Mouse (Mus musculus): ENCODE data around the gene Shroom3.

Gene Shroom3

DNA sequence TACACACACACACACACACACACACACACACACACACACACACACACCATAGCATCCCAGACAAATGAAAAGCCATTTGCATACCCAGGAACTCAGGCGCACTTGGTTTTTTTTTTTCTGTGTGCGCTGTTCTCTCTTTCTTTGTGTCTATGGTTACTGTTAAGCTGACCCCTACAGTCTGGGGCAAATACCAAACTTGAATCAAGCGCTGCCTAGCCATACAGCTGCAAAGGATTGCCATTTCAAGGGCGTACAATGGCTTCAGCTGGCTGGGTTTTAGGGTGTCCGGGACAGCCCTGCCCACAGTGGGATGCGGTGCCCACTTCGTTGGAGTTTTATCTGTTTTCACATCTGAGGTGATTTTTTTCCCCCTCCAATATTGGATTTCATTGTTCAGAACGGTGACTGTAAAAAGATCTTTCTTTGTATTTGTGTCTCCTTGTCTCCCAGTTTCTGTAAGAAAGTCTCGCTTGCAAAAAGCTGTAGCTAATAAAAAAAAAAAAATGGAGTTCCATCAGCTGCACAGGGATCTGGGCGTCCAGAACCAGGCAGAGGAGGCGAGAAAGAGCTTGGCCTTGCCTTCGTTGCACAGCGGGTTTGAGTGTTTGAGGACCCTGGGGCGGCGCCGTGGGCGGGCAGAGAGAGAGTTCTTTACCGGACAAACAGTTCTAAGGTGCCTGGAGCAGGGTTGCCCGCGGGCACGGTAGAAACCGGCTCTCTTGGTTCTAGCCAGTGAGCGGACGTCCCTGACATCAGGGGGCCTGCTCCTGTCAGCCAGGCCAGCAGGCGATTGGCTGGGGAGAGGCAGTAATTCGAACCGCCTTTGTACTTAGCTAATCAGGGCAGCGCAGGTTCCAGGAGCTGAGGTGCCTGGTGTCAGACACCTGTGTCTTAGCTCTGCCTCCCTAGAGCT, 125.5 kb downstream of the Shroom3 start:
- DNase-seq (ENCODE audit: low spot score in 2 of 2): no peak

DNA sequence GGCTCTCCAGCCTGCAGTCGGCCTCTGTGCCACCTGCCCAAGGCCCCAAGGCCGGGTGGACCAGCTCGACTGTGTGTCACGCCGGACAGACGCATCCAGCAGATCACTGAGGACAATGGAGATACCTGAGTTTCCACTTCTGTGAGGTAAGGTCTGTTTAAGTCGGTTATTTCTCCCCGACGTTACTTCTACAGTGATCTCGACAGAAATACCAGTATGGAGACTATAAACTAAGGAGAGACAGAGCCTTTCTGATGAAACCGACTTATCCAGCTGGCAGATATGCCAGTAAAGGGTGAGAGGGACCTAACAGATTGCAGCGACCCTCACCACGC, 126.1 kb downstream of the Shroom3 start:
- DNase-seq (ENCODE audit: low spot score in 2 of 2): no peak

DNA sequence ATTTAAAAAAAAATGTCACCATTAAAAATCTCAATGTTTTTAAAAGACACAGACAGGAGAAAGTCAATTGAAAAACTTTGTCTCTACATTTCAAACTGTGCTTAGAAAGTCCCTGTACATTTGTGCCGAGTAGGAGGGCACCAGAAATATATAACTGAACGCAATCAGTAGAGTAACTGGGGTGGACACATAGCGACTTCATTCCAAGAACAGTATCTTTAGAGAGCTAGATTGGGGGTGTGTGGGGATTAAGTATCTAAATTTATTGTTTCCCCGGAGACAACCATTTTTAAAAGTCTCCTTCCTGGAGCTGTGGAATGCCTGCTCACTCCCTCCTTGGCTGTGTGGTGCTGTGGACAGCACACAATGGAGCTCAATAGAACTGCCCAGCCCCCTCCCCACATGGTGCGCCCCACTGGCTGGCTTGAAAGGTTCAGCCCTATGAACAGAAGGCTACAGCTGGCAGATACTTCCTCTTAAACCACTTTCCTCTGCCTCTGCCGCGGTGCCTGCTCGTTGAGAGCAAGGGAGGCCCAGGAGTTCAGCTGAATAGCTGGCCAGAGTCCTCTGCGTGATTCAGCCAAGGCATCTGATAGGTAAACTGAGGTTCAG, 127.8 kb downstream of the Shroom3 start:
- peak in 1 of 2 experiments; percentile 26 for DNase-seq (ENCODE audit: low spot score in 2 of 2)

DNA sequence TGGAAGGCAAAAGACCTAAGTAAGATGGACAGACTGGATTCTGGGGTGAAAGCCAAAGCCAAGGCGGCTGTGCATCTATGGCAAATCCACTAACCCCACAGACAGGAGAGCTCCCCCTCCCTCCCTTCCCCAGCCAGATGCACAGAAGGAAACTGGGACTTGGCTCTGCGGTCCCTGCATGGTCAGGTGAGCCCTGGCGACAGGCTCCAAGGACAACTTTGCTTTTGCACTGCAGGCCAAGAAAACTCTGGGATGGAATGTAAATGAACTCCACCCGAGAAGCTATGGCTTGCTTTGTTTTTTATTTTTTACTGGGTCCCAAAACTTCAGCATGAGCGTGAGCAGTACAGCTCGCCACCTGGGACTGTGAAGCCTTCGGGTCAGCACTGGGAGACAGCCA, 128.5 kb downstream of the Shroom3 start:
- no peak for DNase-seq (ENCODE audit: low spot score in 2 of 2)

DNA sequence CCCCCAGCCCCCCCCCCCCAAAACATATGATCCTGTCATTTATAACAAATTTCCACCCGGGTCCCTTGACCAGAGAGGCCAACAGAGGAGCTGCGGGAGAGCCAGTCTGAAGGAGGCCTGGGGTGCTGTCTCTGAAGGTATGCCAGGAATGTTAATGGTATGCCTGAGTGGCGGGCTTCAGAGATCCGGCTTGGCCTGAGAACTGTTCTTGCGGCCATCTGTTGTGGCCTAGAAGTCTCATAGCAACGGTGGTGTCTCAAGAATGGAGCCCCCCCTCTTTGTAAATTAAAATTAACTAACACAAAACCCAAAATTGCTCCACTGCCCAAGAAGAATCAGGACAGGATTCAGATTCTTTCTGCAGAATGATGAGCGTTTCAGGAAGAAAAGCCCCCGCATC, 129.7 kb downstream of the Shroom3 start:
- peak in 1 of 2 experiments; percentile 9 for DNase-seq (ENCODE audit: low spot score in 2 of 2)

DNA sequence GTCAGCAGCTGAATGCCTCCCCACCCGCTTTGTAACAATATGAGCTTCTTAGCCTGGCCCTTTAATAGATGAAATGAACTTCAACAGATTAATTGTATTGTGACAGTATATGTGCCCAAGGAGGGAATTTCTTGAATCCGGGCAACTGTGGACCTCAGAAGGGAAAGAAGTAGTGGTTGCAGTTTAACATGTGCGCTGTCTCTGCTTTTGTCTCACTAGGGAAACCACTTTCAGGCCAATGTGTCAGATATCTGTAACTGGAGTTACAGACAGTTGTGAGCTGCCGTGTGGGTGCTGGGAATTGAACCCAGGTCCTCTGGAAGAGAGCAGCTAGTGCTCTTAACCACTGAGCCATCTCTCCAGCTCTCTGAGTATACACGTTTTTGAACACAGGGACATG, 130.3 kb downstream of the Shroom3 start:
- no peak for DNase-seq (ENCODE audit: low spot score in 2 of 2)

DNA sequence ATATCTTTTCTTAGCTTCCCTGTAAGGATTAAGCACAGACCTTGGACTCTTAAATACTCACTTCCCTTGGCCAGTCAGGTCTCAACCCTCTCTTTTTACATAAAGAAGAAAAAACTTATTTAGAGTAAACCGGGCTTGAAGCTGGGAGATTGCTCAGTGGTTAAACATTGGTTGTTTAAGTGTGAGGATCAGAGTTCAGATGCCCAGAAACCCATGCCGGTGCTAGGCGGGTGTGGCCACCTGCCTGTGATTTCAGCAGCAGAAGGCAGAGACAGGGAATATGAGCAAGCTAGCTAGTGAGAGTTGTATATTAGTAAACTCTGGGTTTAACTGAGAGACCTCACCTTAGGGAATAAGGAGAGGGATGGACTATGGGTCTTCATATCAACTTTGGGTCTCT, 131.4 kb downstream of the Shroom3 start:
- DNase-seq (ENCODE audit: low spot score in 2 of 2): no peak

DNA sequence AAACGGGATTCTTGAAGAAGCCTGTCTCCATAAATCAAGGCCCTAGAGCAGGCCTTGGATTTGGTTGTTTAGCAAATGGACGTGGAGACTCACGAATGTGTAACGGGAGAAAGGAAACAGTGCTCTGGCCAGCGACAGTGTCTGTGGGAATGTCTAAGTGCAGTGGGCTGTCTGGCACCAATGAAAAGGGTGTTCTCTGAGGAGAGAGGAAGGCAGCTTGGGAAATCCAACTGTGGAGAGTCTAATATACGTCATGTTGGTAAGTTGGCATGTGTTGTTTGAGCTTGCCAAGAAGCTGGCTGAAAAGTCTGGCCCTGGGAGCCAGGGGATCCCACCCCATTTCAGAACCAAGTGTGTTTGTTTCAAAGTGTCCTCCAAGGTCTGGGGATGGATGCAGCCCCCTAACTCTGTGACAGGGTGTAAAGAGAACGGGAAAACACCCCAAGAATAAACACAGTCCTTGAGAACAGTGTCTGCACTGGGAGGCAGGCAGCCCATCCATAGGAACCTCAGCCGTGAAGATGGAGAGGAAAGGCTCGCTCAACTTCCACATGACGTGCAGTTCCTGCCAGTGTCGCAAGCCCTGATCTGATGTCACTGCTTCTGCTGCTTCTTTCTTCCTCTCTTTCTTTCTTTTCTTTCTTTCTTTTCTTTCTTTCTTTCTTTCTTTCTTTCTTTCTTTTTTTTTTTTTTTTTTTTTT, 134.0 kb downstream of the Shroom3 start:
- DNase-seq (ENCODE audit: low spot score in 2 of 2): no peak

DNA sequence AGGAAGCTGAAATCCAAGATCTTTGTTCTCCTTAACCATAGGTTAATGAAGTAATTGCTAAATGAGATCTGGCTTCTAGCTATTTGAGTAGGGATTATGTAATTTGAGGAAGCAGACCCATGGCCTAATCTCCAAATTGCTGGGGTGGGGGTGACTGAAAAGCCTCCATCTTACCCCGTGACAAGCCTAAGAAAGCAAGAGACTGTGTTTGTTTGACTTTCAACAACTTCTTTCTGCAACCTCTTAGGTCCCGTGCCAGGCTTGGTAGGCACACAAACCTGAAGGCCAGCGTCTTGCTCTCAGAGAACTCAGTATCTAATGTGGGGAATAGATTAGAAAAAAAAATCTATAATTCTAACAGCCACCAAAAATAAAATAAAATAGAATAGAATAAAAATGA, 138.1 kb downstream of the Shroom3 start:
- no peak for DNase-seq (ENCODE audit: low spot score in 2 of 2)

DNA sequence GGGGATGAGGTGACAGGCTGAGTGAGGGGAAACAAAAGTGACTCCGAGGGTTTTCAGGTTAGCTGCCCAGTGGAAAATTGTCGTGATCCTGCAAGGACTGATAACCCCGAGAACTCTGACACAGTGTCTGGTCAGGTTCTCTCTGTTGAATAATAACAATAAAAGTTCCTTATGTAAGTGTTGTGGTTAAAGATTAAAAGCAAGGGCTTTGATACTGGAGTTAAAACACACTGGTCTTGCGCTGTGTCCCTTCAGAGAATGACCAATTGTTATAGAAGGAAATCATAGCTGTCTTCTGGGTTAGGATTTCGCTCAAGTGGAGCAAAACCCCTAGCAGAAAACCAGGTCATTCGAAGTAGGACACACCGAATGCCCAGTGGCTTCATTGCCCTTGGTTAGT, 140.3 kb downstream of the Shroom3 start:
- no peak for DNase-seq (ENCODE audit: low spot score in 2 of 2)

DNA sequence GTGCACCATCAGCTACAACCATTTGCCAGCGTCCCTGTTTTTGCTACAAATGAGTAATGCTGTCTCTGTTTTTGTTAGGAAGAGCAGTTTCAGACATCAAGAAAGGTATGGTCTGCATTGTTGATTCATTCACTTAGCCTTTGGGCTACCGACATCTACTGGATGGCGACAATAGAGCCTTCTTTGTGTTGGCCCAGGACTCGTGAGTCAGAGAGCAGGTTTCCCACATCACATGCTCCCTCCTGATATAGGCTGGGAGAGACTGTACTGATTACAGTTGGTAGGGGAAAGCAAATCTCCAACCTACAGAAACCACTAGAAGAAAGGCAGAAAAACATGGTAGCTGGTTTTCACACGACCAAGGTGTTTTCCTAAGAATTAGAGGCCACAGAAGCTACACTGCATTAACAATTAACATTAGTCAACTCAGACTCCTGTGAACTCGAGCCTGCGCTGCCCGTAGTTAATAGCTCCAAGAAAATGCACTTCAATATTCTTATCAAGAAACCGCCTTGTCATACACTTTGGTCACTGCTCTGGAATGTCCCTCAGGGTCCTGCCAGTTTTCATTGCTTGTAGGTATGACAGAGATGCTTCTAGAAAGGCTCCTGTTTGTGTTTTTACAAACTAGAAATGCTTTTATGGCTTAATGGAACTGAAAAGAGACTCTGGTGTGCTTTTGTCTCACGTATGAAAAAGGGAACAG, 141.2 kb downstream of the Shroom3 start:
- DNase-seq (ENCODE audit: low spot score in 2 of 2): no peak

DNA sequence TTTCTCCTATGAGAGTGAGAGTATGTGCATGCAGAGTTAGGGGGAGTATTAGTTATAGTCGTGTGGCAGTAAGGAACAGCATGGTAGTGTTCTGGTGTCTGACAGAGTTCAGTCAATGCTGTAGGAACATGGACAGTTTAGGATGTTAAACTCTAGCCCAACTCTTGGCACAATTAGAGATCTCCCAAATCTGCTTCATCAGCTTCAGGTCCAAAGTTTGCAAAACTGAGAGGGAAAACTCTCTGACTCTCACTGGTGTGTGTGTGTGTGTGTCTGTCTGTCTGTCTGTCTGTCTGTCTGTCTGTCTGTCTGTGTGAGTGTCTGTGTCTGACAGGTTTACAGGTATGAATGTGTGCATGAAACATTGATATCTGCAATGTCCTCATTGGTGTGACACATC, 147.2 kb downstream of the Shroom3 start:
- DNase-seq (ENCODE audit: low spot score in 2 of 2): no peak

DNA sequence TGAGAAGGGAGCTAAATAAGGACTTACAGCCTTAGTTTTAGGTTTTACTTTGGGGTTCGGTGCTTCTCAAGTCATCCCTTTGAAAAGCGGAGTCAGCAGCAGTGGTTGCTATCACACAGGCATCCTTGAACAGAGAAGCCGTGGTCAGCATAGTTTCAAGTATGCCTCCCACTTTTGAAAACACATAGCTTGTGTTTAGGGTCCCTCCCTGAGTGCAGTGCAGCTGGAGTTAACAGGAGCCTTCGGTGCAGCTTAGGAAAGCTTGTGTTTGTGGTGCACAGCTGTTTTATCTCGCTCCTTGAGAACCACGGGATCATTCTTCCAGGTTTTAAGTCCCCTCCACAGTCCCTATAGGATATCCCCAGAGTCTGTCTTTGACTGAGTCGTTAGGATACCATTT, 151.3 kb downstream of the Shroom3 start:
- DNase-seq (ENCODE audit: low spot score in 2 of 2): no peak

DNA sequence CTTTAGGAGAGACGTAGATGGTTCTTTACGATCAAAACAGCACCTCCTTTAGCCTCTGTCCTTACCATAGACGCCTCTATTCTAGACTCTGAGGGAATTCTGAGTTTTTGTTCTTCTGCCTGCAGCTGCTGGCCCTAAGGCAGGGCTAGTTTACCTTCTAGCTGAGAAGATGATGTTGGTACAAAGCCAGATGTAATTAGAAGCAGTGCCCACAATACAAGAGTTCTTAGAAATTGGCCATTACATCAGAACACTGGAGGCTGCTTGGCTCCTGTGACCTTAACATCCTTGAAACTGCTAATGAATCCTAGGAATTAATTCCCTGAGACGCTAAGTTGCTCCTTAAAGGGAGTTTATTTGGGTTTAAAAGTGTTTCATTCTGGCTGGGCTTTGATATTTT, 154.1 kb downstream of the Shroom3 start:
- no peak for DNase-seq (ENCODE audit: low spot score in 2 of 2)

DNA sequence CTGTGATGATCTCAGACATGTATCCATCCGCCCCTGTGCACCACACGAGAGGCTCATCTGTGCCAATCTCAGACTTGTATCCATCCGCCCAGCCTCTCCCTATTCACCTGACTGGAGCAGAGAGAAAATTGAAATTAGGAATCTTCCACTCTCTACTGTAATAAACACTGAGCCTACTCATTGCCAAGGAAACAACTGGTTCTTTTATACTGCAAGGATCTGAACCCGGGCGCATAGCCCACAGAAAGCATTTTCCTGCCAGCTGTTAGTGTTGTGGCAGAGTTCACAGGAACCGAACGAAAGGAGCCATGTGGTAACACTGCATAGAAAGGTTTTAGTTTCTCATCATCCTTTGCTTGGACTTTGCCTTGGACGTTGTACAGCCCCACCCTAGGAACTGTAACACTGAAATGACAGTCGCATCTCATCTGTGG, 155.1 kb downstream of the Shroom3 start:
- DNase-seq (ENCODE audit: low spot score in 2 of 2): no peak

DNA sequence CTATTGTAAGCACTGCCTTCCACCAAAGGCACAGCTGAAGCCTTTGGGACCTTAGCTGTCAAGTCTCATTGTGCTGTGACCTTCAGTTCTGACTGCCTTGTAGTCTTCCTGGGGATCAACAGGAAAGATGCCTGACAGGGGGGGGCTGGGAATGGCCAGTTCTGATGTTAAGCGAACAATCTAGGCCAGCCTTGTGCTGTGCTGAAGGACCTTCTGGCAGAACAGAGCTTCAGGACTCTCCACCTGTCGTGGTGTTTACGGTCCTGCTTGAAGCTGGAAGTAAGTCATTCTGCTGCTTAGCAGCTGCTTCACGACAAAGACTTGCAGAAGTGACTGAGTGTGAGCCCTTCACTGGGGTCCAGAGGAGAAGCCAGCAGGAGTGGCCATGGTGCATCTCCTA, 156.1 kb downstream of the Shroom3 start:
- DNase-seq (ENCODE audit: low spot score in 2 of 2): no peak

DNA sequence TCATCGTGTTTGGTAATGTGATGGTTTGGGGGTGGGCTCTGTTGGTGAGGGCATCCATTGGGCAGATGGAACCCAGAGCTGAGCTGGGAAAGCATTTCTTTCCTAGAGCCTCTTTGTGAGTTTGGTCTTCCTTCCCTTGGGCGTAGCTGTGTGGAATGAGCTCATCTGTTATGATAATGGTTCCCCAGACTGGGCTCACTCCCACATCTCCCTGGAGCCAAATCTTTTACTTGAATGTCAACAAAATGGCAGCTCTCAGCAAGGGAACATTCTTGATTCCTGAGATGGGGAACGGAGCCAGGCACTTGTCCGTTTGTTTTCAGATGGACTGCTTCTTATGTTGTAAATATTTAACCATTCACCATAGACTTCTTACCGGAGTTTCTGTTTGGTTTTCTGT, 158.2 kb downstream of the Shroom3 start:
- DNase-seq (ENCODE audit: low spot score in 2 of 2): no peak

DNA sequence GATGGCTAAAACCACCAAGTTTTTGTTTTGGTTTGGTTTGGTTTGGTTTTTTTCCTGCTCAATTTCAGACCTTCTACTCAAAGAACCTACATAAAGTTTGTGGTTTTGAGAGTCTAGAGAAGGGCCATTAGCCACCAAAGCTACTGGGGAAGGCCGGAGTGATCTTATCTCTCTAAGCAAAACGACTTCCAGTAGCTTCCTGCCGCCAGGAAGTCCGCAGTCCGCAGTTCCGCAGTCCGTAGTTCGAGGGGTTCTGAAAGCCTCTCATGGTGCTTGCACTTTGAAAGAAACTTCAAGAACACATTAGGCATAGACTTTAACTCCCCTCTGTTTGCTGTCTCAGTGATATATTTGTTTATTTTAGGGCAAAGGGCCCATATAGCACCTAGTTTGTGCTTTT, 159.2 kb downstream of the Shroom3 start:
- DNase-seq (ENCODE audit: low spot score in 2 of 2): no peak

DNA sequence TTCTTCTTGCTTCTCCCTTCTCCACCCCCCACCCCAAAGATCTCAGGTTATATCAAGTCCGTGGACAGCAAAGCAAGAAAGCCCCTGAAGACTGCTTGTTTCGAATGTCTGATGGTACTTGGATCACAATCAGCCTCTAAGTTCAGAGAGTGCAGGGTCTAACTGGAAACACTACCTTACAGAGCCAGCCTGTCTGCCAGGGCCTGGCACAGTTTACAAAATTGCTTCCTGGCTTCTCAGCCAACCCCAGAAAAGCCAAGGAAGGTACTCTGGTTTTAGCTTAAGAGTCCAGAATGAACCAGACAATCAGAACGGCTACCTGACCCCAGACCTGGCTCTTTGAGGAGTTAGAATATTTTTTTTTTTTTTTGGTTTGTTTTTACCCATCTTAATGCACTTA, 159.6 kb downstream of the Shroom3 start:
- DNase-seq (ENCODE audit: low spot score in 2 of 2): no peak

DNA sequence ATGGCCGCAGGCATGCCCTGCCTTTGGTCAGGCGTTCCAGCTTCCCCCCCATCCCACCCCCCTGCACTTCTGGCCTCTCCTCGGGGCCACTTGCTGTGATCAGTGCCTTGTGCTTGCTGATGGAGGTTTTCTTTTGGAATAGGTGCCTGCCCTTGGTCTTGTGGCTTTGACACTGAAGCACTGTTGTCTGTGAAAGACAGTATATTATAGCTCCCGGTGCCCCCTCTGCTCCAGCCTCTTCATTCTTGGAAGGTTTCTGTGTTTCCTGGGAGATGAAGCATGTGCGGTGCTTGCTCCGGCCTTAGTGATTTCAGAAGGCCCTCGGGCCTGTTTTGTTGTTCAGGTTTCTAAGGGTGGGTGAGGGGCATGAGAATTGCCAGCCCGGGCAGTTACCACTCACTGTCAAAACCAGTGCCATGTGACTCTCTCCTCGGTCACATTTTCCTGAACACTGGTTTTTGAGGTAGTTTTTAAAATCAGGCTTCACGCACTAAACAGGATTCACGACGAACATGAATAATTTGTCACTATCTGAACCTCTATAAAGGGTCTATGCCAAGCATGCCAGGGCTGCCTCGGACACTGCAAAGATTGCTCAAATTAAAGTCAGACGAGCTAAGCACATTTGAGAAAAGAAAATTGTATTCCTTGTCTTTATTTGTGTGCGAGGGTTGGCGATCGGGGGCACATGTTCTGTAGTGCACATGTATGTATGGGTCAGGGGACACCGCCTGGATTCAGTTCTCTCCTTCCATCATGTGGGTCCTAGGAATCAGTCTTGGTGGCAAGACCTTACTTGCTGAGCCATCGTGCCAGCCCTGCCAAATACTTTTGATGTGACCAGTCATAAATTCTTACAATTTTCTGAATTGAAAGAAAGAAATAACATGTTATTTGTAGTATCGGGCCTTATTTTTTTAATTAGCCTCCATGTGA, 160.9 kb downstream of the Shroom3 start:
- DNase-seq (ENCODE audit: low spot score in 2 of 2): no peak

DNA sequence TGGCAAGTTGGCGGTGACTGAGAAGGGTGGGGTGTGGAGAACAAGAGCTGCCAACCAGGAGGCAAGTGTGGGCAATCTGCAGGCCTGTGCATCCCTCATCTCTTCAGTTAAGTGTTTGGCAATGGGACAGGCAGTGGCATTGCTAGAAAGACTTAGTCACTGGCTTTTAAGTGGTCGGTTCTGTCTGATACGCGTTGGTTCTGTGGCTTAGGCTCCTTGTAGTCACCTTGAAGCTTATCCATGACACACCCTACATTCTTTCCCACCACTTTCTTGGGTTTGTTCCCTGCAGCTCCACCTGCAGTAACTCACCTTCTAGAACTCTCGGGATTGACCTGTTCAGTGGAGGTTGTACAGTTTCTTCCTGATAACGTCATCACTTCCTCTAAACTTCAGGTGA, 166.5 kb downstream of the Shroom3 start:
- DNase-seq (ENCODE audit: low spot score in 2 of 2): no peak

Measured in frontal cortex, postnatal 10 days (tissue).